Comparison of ENCODE assay signal across 22 mouse cellular contexts in genomic region chr5:114769786-114770185, GRCm38 (mm10). TPM values are rescaled to one million over a fixed set of nuclear protein-coding genes. Genes with fewer than 3 reads are reported as not detected.
A peak's percentile ranks its signal among the peaks of the same experiment; 100 is the strongest.
DNase-seq lines count a peak whose midpoint lies in the region; ATAC-seq and TF ChIP-seq lines count a peak whose summit lies in the region.
"Had no signal": no experiment of that assay in that cellular context is flagged by ENCODE, and none has a peak within 500 bp of the region (broad histone marks: within the 10 kb centered on the region; RNA-seq: fewer than 3 reads in every experiment).

No protein-coding gene starts in this region.

- WGBS in hindbrain, embryonic 13.5 days, result 90% methylated on average over 8 of the region's 8 CpGs
- 92% methylated on average over 8 of the region's 8 CpGs for WGBS in hindbrain, embryonic 12.5 days
- 44% methylated on average over 8 of the region's 8 CpGs for WGBS in thymus, adult 2 months

- H3K4me2 ChIP-seq in hindbrain, embryonic 13.5 days, result no peak overlapping the region
- no peak overlapping the region for H3K4me2 ChIP-seq in hindbrain, embryonic 12.5 days (replicated peaks)
- H3K4me2 ChIP-seq: embryonic facial prominence, embryonic 15.5 days; heart, embryonic 11.5 days; hindbrain, embryonic 15.5 days; intestine, embryonic 15.5 days; limb, embryonic 13.5 days; liver, embryonic 13.5 days; lung, embryonic 15.5 days; midbrain, embryonic 11.5 days had no signal

- intact Hi-C loops in heart, postnatal 25 days (cut with DNase I), result loop anchor here (2.0 kb wide), 1 partner anchor 61 kb away; no protein-coding TSS in a partner anchor

- peaks cover 15% of the 10 kb centered on the region for H3K36me3 ChIP-seq in hindbrain, embryonic 13.5 days
- peaks cover 11% of the 10 kb centered on the region for H3K36me3 ChIP-seq in hindbrain, embryonic 12.5 days
- peaks cover 66% of the 10 kb centered on the region for H3K36me3 ChIP-seq in G1E (replicated peaks)
- H3K36me3 ChIP-seq in thymus, adult 2 months (ENCODE audit: control insufficient read depth, insufficient read depth, low read length), result peaks cover 16% of the 10 kb centered on the region

- DNase-seq in B cell, adult 2 months, result peak; percentile 44 to 46
- no peak for DNase-seq in G1E (ENCODE audit: low spot score)
- peak; percentile 48 for DNase-seq in thymus, adult 2 months
- no peak for DNase-seq in right cerebral cortex, adult 18-20 months
- DNase-seq in heart, postnatal 25 days (ENCODE audit: low spot score), result no peak
- DNase-seq in kidney, adult 11 months, result no peak
- DNase-seq: adrenal gland, adult 2 months; forebrain, postnatal 0 days; heart, postnatal 14 days; kidney, postnatal 4 days; liver, embryonic 13.5 days; lung, postnatal 4 days; right cerebral cortex, postnatal 4 days had no signal

- no peak for TF ChIP-seq CTCF in G1E (IDR thresholded peaks at IDR 0.05; ENCODE audit: low read depth, low read length)
- no peak for TF ChIP-seq CTCF in thymus, adult 2 months (IDR thresholded peaks at IDR 0.05; ENCODE audit: borderline replicate concordance, control insufficient read depth, extremely low read depth, insufficient read depth, low read length, poor library complexity)

- H3K9me3 ChIP-seq in hindbrain, embryonic 13.5 days, result no peaks in the 10 kb centered on the region
- H3K9me3 ChIP-seq in hindbrain, embryonic 12.5 days (replicated peaks), result no peaks in the 10 kb centered on the region
- H3K9me3 ChIP-seq in G1E (replicated peaks), result no peaks in the 10 kb centered on the region
- H3K9me3 ChIP-seq: embryonic facial prominence, embryonic 15.5 days; hindbrain, embryonic 15.5 days; intestine, embryonic 15.5 days; limb, embryonic 13.5 days; liver, embryonic 13.5 days; lung, embryonic 15.5 days had no signal

- no peaks in the 10 kb centered on the region for H3K27me3 ChIP-seq in hindbrain, embryonic 13.5 days
- H3K27me3 ChIP-seq in hindbrain, embryonic 12.5 days, result no peaks in the 10 kb centered on the region
- H3K27me3 ChIP-seq in G1E (ENCODE audit: insufficient read depth, low read length), result no peaks in the 10 kb centered on the region
- no peaks in the 10 kb centered on the region for H3K27me3 ChIP-seq in thymus, adult 2 months (ENCODE audit: control insufficient read depth, insufficient read depth, low read length)
- H3K27me3 ChIP-seq: embryonic facial prominence, embryonic 15.5 days; hindbrain, embryonic 15.5 days; intestine, embryonic 15.5 days; limb, embryonic 13.5 days; liver, embryonic 13.5 days; lung, embryonic 15.5 days had no signal

- peaks cover 29% of the 10 kb centered on the region for H3K4me1 ChIP-seq in hindbrain, embryonic 13.5 days (replicated peaks)
- peaks cover 18% of the 10 kb centered on the region for H3K4me1 ChIP-seq in hindbrain, embryonic 12.5 days
- peaks cover 64% of the 10 kb centered on the region for H3K4me1 ChIP-seq in G1E (ENCODE audit: insufficient read depth, low read depth, low read length)
- H3K4me1 ChIP-seq in thymus, adult 2 months (replicated peaks; ENCODE audit: control insufficient read depth, insufficient read depth, low read length), result peaks cover 12% of the 10 kb centered on the region

- H3K27ac ChIP-seq in hindbrain, embryonic 13.5 days, result no peak overlapping the region
- H3K27ac ChIP-seq in hindbrain, embryonic 12.5 days, result no peak overlapping the region
- H3K27ac ChIP-seq in thymus, adult 2 months (ENCODE audit: control insufficient read depth, insufficient read depth, low read length), result no peak overlapping the region
- H3K27ac ChIP-seq: embryonic facial prominence, embryonic 15.5 days; hindbrain, embryonic 15.5 days; intestine, embryonic 15.5 days; limb, embryonic 13.5 days; liver, embryonic 13.5 days; lung, embryonic 15.5 days had no signal

- no peak for ATAC-seq in hindbrain, embryonic 13.5 days (ENCODE audit: low FRiP score)
- no peak for ATAC-seq in hindbrain, embryonic 12.5 days (ENCODE audit: low FRiP score)
- no peak for ATAC-seq in G1E (ENCODE audit: extremely low read depth, insufficient number of reproducible peaks, low FRiP score, poor library complexity, severe bottlenecking)
- ATAC-seq: forebrain, postnatal 0 days; intestine, embryonic 15.5 days had no signal

- no peak for TF ChIP-seq POLR2A in thymus, adult 2 months (IDR thresholded peaks at IDR 0.05; ENCODE audit: control insufficient read depth, extremely low read depth, insufficient read depth, low read length, poor library complexity)

- no peak overlapping the region for H3K4me3 ChIP-seq in hindbrain, embryonic 13.5 days
- H3K4me3 ChIP-seq in hindbrain, embryonic 12.5 days, result no peak overlapping the region
- peak overlapping the region; percentile 22; the same call in 1 of the 2 replicates for H3K4me3 ChIP-seq in G1E (ENCODE audit: low read depth, low read length)
- no peak overlapping the region for H3K4me3 ChIP-seq in thymus, adult 2 months (ENCODE audit: control insufficient read depth, insufficient read depth, low read length)
- H3K4me3 ChIP-seq: embryonic facial prominence, embryonic 15.5 days; hindbrain, embryonic 15.5 days; intestine, embryonic 15.5 days; limb, embryonic 13.5 days; liver, embryonic 13.5 days; lung, embryonic 15.5 days had no signal

- H3K9ac ChIP-seq in hindbrain, embryonic 13.5 days, result peak overlapping the region; percentile 49; the same call in 1 of the 2 replicates
- no peak overlapping the region for H3K9ac ChIP-seq in hindbrain, embryonic 12.5 days
- H3K9ac ChIP-seq: embryonic facial prominence, embryonic 15.5 days; forebrain, postnatal 0 days; hindbrain, embryonic 15.5 days; intestine, embryonic 15.5 days; limb, embryonic 13.5 days; liver, embryonic 13.5 days; lung, embryonic 15.5 days had no signal

RNA-seq across cellular contexts. Expression of gene Ankrd13a, which starts 4.7 kb away (rescaled TPM):
- polyA plus RNA-seq in hindbrain, embryonic 13.5 days (2015; fragmentation: Nextera tagmentation; extraction: Ambion mirVana), result 37.5 and 39.6 TPM in 2 replicates
- polyA plus RNA-seq in hindbrain, embryonic 12.5 days (2016; fragmentation: Nextera tagmentation; extraction: Ambion mirVana), result 80.2 and 81.9 TPM in 2 replicates
- total RNA-seq in G1E (2014; fragmentation: Nextera tagmentation), result 779 and 780 TPM in 2 replicates
- total RNA-seq in G1E (2017), result 554 and 576 TPM in 2 replicates
- 737 and 869 TPM in 2 replicates for polyA plus RNA-seq in G1E (2012)
- polyA plus RNA-seq in thymus, adult 2 months (2012; rRNA removed), result 118 and 142 TPM in 2 replicates
- 10 to 100 TPM; 31.3 to 35.2 TPM for total RNA-seq in heart, postnatal 25 days (2021)

RNA-seq across cellular contexts. Expression of gene Git2, which starts 5.5 kb away (rescaled TPM):
- polyA plus RNA-seq in hindbrain, embryonic 13.5 days (2015; fragmentation: Nextera tagmentation; extraction: Ambion mirVana), result 45.4 and 49.7 TPM in 2 replicates
- polyA plus RNA-seq in hindbrain, embryonic 12.5 days (2016; fragmentation: Nextera tagmentation; extraction: Ambion mirVana), result 47.2 and 57.1 TPM in 2 replicates
- total RNA-seq in G1E (2014; fragmentation: Nextera tagmentation) (213 and 227 TPM in 2 replicates), G1E (2017) (101 and 104 TPM in 2 replicates)
- 201 and 245 TPM in 2 replicates for polyA plus RNA-seq in G1E (2012)
- polyA plus RNA-seq in thymus, adult 2 months (2012; rRNA removed), result 221 and 232 TPM in 2 replicates
- total RNA-seq in heart, postnatal 25 days (2021), result 10 to 100 TPM; 29.1 to 37.9 TPM

RNA-seq across cellular contexts. Expression of gene 1500011B03Rik, which starts 53.5 kb away (rescaled TPM):
- 261 and 279 TPM in 2 replicates for polyA plus RNA-seq in hindbrain, embryonic 13.5 days (2015; fragmentation: Nextera tagmentation; extraction: Ambion mirVana)
- polyA plus RNA-seq in hindbrain, embryonic 12.5 days (2016; fragmentation: Nextera tagmentation; extraction: Ambion mirVana), result 165 TPM in 2 replicates
- total RNA-seq in G1E (2014; fragmentation: Nextera tagmentation) (10.8 and 12.0 TPM in 2 replicates), G1E (2017) (1.9 and 2.0 TPM in 2 replicates)
- polyA plus RNA-seq in G1E (2012), result 0.45 and 0.94 TPM in 2 replicates
- 46.4 and 53.8 TPM in 2 replicates for polyA plus RNA-seq in thymus, adult 2 months (2012; rRNA removed)
- 1 to 10 TPM; 5.1 to 5.7 TPM for total RNA-seq in heart, postnatal 25 days (2021)

Comparison
In these comparisons a context has a peak if more than half of its experiments do, and no peak if none do; other contexts are left out.
1. DNase-seq: peak in B cell, adult 2 months (2 of 2) and thymus, adult 2 months (single experiment); none in G1E (single experiment), right cerebral cortex, adult 18-20 months (single experiment), heart, postnatal 25 days (single experiment) and kidney, adult 11 months (single experiment).
2. RNA of gene 1500011B03Rik, which starts 53.5 kb away (polyA plus RNA-seq): 261 to 279 TPM in hindbrain, embryonic 13.5 days, 165 TPM in hindbrain, embryonic 12.5 days and 46.4 to 53.8 TPM in thymus, adult 2 months; 0.45 to 0.94 TPM in G1E; every median in the first group is over 10 times any median in the second.